Mouse (Mus musculus) CH12.LX (cell line): ENCODE results near the gene Hsd17b14. TPM values are rescaled to one million over a fixed set of nuclear protein-coding genes. Genes with fewer than 3 reads are reported as not detected.

Experiments
- DNase-seq: peaks from one replicate; pipeline ENCODE4 v3.0.0-alpha.2; 2013; ENCODE audit errors: extremely low read depth
- H3K27ac ChIP-seq: 2 replicates; pipeline ENCODE4 v1.5.1; 2012; ENCODE audit warnings: low read depth, mild to moderate bottlenecking, control low read depth, moderate library complexity; ENCODE audit not compliant: insufficient read depth
- H3K27me3 ChIP-seq: replicated peaks from 2 replicates; pipeline ENCODE3; 2012; ENCODE audit warnings: inconsistent platforms
- H3K36me3 ChIP-seq, 2 experiments: replicated peaks in 1 of 2; 2 replicates each; pipeline versions ENCODE3 to v1.6.1; 2012; ENCODE audit warnings: inconsistent platforms in 1 of 2, low read length in 1 of 2, mild to moderate bottlenecking in 1 of 2, mixed read lengths in 1 of 2, moderate library complexity in 1 of 2; ENCODE audit not compliant: control insufficient read depth in 1 of 2, insufficient read depth in 1 of 2
- H3K4me1 ChIP-seq, 2 experiments: 2 replicates each; pipeline ENCODE4 v1.6.1; 2012; ENCODE audit warnings: inconsistent platforms in 1 of 2, moderate library complexity in 1 of 2; ENCODE audit not compliant: insufficient read depth in 2 of 2, control insufficient read depth in 1 of 2
- H3K4me2 ChIP-seq: 2 replicates; pipeline ENCODE4 v1.6.1; 2012; ENCODE audit warnings: low read depth, mild to moderate bottlenecking, control low read depth; ENCODE audit not compliant: poor library complexity, insufficient read depth, severe bottlenecking
- H3K4me3 ChIP-seq, 3 experiments: fragments of 150-350 bp in 1 of 3; sonication (generic) in 1 of 3; replicated peaks in 1 of 3; 2 replicates each; pipeline versions ENCODE3 to v1.5.1; 2011 to 2012; ENCODE audit warnings: low read depth in 2 of 3, low read length in 2 of 3, mild to moderate bottlenecking in 2 of 3, moderate library complexity in 2 of 3, control low read depth in 1 of 3, improper control_type of control experiment in 1 of 3, inconsistent platforms in 1 of 3, mixed read lengths in 1 of 3; ENCODE audit not compliant: poor library complexity in 1 of 3
- H3K79me2 ChIP-seq: replicated peaks from 2 replicates; pipeline ENCODE4 v1.6.1; 2012; ENCODE audit warnings: mild to moderate bottlenecking, moderate library complexity; ENCODE audit not compliant: control insufficient read depth, poor library complexity, insufficient read depth, severe bottlenecking; ENCODE audit errors: extremely low read depth
- H3K9ac ChIP-seq: 2 replicates; pipeline ENCODE4 v1.6.1; 2012; ENCODE audit warnings: low read depth, mild to moderate bottlenecking, control low read depth, moderate library complexity; ENCODE audit not compliant: insufficient read depth
- H3K9me3 ChIP-seq: replicated peaks from 2 replicates; pipeline ENCODE3; 2012; ENCODE audit warnings: low read length, inconsistent platforms, mixed read lengths
- CHD1 ChIP-seq: IDR thresholded peaks from 2 replicates; pipeline ENCODE4 v1.6.1; 2012; ENCODE audit warnings: low read depth, low read length, improper control_type of control experiment, inconsistent platforms
- ELF1 ChIP-seq: IDR thresholded peaks from 2 replicates; pipeline ENCODE4 v1.6.1; 2014; ENCODE audit warnings: low read depth, mild to moderate bottlenecking, inconsistent platforms, low read length, improper control_type of control experiment
- GABPA ChIP-seq: IDR thresholded peaks from 2 replicates; pipeline ENCODE4 v1.6.1; 2012; ENCODE audit warnings: low read depth, low read length, improper control_type of control experiment, inconsistent platforms; ENCODE audit not compliant: insufficient replicate concordance
- IRF4 ChIP-seq: IDR thresholded peaks from 2 replicates; pipeline ENCODE4 v1.6.1; 2014; ENCODE audit warnings: low read depth, mild to moderate bottlenecking, inconsistent platforms, low read length, improper control_type of control experiment
- KAT2A ChIP-seq: IDR thresholded peaks from 2 replicates; pipeline ENCODE4 v1.6.1; 2012; ENCODE audit warnings: low read length, improper control_type of control experiment, inconsistent platforms; ENCODE audit not compliant: insufficient replicate concordance
- MXI1 ChIP-seq: IDR thresholded peaks from 2 replicates; pipeline ENCODE4 v1.6.1; 2011; ENCODE audit warnings: mild to moderate bottlenecking, low read depth, low read length, improper control_type of control experiment
- PAX5 ChIP-seq: IDR thresholded peaks from 2 replicates; pipeline ENCODE4 v1.6.1; 2012; ENCODE audit warnings: low read length, inconsistent platforms, mixed read lengths
- POLR2A ChIP-seq: IDR thresholded peaks from 2 replicates; pipeline ENCODE4 v1.6.1; 2011; ENCODE audit warnings: low read depth, mild to moderate bottlenecking, improper control_type of control experiment, low read length
- RCOR1 ChIP-seq: conservative IDR thresholded peaks from 2 replicates; pipeline ENCODE4 v1.6.1; 2012; ENCODE audit warnings: low read depth, mild to moderate bottlenecking, inconsistent platforms, low read length, improper control_type of control experiment
- SIN3A ChIP-seq: IDR thresholded peaks from 2 replicates; pipeline ENCODE4 v1.6.1; 2012; ENCODE audit warnings: low read length, improper control_type of control experiment, inconsistent platforms
- USF2 ChIP-seq: conservative IDR thresholded peaks from 2 replicates; pipeline ENCODE4 v1.6.1; 2011; ENCODE audit warnings: low read depth, low read length, improper control_type of control experiment
- ZKSCAN1 ChIP-seq: IDR thresholded peaks from 2 replicates; pipeline ENCODE4 v1.6.1; 2012; ENCODE audit warnings: low read depth, inconsistent platforms, low read length, improper control_type of control experiment, borderline replicate concordance
- dilution Hi-C: fragments of 300-500 bp; cut with MboI; formaldehyde crosslinking; loops from 2 replicates; pipeline ENCODE4 v1.14.3; 2020; ENCODE audit warnings: low sequenced_read_pairs; ENCODE audit not compliant: extremely low pct_unique_long_range_greater_than_20kb, extremely low pct_ligation_motif_present
- in situ Hi-C: fragments of 300-500 bp; cut with MboI; formaldehyde crosslinking; loops from 3 replicates; pipeline ENCODE4 v1.14.3; 2019; ENCODE audit warnings: low sequenced_read_pairs, low pct_ligation_motif_present, low pct_unique_long_range_greater_than_20kb, mixed read lengths
- polyA plus RNA-seq: library from polyadenylated mRNA; unstranded; fragments of >175 nt; gene quantifications from 2 replicates; pipeline ENCODE4 v1.2.1, GENCODE M21; 2012; ENCODE audit warnings: low read depth; ENCODE audit not compliant: insufficient read length
- total RNA-seq, 2 experiments: library from RNA; depleted of rRNA; stranded (reverse); fragments of 300-350 nt in 1 of 2; fragments of >200 nt in 1 of 2; gene quantifications; 2 replicates each; pipeline ENCODE4 v1.2.3; 2012 to 2014

Hsd17b14 gene
- total and polyA plus RNA-seq, 3 experiments = 2.3 TPM; not detected in 2

- H3K4me2 ChIP-seq = no peak overlapping the region
- peaks cover 4 to 23% of the 10 kb centered on the region in 2 experiments; a peak in 3 of 4 replicates for H3K4me1 ChIP-seq
- no peak for DNase-seq
- in situ Hi-C loops = no loop called here
- no peak overlapping the region for H3K9ac ChIP-seq
- H3K4me3 ChIP-seq = no peak overlapping the region
- no peaks in the 10 kb centered on the region for H3K9me3 ChIP-seq
- no peak for TF ChIP-seq PAX5
- TF ChIP-seq SIN3A = no peak
- no peak for TF ChIP-seq USF2
- no peak for TF ChIP-seq RCOR1
- TF ChIP-seq POLR2A = no peak
- TF ChIP-seq ZKSCAN1 = no peak
- TF ChIP-seq, all 38 proteins: peak for 0
- dilution Hi-C loops = no loop called here
- Histone ChIP-seq H3K79me2 (no peaks in the 10 kb centered on the region), H3K36me3 (peaks cover 3 to 48% of the 10 kb centered on the region in 2 experiments), H3K27me3 (no peaks in the 10 kb centered on the region), H3K27ac (no peak overlapping the region)
These were observed 19.3 kb downstream of the Hsd17b14 start for GRCm38 (mm10) chr7:45573954-45574353.

GRCm38 (mm10) chr7:45574472-45575379 lies 20.0 kb downstream of the Hsd17b14 start:
- H3K4me3 ChIP-seq = no peak overlapping the region
- no peak overlapping the region for H3K27ac ChIP-seq
- H3K27me3 ChIP-seq = no peaks in the 10 kb centered on the region
- dilution Hi-C loops = no loop called here
- H3K4me1 ChIP-seq = peaks cover 4 to 23% of the 10 kb centered on the region in 2 experiments; a peak in 3 of 4 replicates
- H3K9ac ChIP-seq = no peak overlapping the region
- no peak overlapping the region for H3K4me2 ChIP-seq
- no peaks in the 10 kb centered on the region for H3K79me2 ChIP-seq
- in situ Hi-C loops = no loop called here
- H3K9me3 ChIP-seq = no peaks in the 10 kb centered on the region
- no peak for DNase-seq
- TF ChIP-seq IRF4 = no peak
- TF ChIP-seq USF2 = no peak
- TF ChIP-seq KAT2A = no peak
- no peak for TF ChIP-seq CHD1
- TF ChIP-seq POLR2A = no peak
- TF ChIP-seq ELF1 = no peak
- TF ChIP-seq GABPA = no peak
- no peak for TF ChIP-seq MXI1
- peaks cover 3 to 48% of the 10 kb centered on the region in 2 experiments for H3K36me3 ChIP-seq
